Mouse (Mus musculus): ENCODE results near the gene Grcc10.

Gene Grcc10

DNA sequence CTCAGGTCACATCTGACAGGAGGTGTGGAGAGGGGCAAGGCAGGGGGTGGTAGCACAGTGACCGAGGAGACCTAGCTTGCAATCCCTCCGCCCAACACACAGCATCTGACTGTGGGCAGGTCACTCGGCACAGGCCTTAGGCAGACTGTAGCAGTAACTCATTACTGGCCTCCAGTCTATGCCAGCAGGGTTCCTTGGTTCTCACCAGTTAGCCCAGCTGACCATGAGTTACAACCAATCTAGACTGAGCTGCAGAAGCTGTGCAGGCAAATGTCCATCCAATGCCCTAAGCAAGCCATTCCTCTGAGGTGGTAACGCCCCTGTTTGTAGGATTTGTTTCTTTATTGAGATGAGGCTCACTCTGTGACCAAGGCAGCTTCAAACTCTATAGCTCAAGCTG lies 41.8 kb downstream of the Grcc10 start:
- no peak for DNase-seq

DNA sequence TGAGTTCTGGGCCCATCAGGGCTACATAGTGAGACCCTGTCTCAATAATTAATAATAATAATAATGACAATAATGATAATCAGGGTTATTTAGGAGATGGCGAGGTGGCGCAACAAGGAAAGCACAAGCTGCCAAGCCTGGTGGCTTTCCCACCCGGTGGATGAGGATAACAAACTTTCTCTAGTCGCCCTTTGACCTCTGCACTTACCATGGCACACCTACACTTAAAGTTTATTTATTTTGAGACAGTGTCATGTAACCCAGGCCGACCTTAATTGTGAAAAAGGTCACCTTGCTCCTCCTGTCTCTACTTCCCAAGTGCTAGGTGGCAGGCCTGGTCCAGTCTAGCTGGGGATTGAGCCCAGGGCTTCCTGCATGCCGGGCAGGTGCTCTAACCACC lies 42.4 kb downstream of the Grcc10 start:
- DNase-seq = no peak

DNA sequence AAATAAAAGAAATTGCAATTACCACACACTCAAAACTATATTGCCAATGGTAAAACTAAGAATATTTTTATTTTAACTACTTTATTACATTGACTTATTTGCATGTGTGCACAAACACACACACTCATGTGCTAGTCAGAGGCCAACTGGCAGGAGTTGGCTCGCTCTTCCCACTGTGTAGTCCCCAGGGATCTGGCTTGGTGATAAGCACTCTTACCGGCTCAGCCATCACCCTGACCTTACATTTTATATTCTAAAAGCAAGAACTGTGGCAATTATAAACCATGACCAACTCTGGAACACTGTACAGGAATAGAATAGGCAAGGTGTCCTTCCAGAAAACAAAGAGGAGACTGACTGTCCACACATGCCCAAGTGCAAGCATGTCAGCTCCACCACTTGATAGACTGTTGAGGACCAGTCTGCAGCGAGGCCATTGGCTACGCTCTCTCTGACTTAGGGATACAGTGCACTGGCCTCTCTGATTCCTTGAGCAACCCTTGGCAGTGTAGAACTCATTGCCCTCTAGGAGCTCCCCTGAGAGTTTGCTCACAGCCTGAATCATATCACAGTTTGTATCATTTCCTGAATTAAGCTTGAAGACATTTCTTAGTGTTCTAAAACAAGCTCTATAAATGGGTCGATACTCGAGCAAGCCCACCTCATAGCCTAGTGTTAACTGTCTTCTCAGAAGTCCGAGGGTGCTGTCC lies 44.6 kb downstream of the Grcc10 start:
- DNase-seq = no peak

DNA sequence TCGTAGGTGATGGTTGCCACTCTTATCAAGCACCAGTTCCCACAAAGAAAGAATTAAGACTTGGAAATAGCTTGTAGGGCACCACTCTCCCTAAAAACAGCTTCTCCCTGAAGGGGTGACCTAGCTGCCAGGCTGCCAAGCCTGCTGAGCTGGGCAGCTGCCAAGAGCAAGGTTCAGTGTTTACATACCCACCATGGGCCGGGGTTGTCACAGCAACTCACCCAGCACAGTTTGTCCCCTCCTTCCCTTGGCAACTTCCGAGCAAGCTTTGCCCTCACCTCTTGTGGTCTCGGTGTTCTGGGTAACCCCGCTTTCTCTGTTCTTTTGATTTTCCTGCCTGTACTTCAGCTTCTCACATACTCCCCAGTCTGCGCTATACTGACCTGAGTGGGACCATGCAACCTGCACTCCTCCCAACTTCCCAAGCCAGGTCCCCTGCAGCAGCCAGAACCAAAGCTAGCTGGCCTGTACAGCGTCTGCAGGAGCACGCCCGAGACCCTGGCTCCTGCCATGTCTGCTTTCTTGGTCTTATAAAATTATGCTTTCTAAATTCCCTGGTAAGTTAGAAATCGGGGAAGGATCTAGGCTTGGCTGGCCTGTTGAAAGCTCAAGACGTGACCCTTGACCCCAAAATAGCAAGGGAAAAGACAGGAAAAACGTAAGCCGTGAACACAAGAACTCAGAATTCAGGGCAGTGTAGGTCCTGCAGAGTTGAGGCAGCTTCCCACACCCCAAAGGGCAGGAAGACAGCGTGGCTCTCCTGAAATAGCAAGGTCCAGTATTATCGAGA lies 46.8 kb downstream of the Grcc10 start:
- peak; percentile 77 for DNase-seq

DNA sequence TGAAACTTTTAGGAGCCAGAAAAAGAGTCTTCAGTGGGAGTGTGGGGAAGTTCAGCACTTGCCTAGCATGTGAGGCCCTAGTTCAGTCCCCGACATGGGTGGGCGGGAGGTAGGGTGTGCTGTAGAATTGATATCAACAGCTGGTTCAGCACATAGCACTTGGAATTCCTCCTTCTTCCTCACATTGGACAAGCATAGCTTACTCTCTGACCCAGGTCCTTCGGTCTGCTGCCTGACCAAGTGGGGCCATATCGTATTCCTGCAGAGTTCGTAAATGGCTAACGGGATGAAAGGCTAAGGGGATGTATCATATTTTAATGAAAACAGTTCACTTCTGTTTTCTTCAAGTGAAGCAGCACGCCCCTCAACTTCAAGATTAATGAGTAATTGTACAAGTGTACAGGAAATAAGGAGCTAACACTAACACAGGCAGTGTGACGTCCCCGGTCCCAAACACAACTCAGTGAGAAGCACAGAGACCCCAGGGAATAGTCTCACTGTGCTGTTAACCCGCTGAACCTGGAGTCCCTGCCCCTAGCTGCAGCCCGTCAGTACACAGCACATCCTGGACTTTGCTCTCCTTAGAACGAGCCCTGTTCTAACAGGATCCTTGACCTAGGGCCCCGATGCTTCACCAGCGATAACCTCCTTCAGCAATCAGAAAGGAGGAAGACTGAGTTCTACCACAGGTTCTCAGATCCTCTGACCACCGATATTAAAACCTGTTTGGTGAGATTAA lies 47.8 kb downstream of the Grcc10 start:
- DNase-seq = no peak

DNA sequence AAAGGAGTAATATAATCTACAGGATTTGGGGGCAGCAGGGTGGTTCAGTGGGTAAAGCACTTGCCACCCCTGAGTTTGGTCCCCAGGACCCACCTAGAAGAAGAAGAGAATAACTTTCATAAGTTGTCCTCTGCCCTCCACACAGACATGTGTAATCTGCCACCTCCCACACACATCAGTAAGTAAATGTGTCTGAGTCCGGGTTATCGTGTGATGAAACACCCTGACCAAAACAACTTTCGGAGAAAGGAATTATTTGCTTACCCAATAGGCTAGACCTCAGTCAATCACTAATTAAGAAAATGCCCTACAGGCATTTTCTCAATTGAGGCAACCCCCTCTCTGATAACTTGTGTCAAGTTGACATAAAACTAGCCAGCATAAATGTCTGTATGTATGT lies 50.7 kb downstream of the Grcc10 start:
- no peak for DNase-seq

Data from cerebellum, adult 11-12 months (tissue).